Mouse (Mus musculus) ovary, postnatal 14 days (tissue): ENCODE data around the gene Coro2a.
"Not testable (repeated sequence)": the region's sequence is repeated elsewhere in the genome, so short reads cannot be mapped to it uniquely, and the experiment has no call there.

Experiments used
- DNase-seq: peaks from one replicate; pipeline ENCODE4 v3.0.0; 2022; ENCODE audit warnings: low spot score

Gene Coro2a

DNA sequence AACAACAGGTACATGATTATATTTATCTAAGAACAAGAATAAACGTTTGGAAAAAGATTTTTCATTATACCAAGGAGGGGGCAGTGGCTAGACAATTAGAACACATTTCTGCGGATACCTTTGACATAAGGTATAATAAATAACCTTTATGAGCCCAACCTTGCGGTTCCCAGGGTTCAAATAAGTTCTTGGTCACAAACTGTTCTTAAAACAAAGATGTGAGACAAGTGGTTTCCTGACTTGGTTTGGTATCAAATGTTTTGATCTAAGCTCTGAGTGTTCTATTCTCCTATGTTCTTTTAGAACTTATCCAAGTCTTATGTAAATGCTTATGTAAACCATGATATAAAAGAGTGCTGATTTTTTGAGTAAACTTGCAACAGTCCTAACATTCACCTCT, 17.5 kb downstream of the Coro2a start:
- not testable (repeated sequence) for DNase-seq

DNA sequence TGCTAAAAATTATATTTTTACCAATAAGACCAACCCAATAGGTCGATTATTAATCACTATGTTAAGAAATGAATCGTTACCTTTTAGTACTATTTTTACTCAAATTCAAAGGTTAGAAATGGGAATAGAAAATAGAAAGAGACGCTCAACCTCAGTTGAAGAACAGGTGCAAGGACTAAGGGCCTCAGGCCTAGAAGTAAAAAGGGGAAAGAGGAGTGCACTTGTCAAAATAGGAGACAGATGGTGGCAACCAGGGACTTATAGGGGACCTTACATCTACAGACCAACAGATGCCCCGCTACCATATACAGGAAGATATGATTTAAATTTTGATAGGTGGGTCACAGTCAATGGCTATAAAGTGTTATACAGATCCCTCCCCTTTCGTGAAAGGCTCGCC, 17.9 kb downstream of the Coro2a start:
- not testable (repeated sequence) for DNase-seq

DNA sequence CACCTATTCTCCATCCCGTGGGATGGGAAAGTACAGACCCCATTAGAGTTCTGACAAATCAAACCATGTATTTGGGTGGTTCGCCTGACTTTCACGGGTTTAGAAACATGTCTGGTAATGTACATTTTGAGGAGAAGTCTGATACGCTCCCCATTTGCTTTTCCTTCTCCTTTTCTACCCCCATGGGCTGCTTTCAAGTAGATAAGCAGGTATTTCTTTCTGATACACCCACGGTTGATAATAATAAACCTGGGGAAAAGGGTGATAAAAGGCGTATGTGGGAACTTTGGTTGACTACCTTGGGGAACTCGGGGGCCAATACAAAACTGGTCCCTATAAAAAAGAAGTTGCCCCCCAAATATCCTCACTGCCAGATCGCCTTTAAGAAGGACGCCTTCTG, 20.0 kb downstream of the Coro2a start:
- DNase-seq: not testable (repeated sequence)

DNA sequence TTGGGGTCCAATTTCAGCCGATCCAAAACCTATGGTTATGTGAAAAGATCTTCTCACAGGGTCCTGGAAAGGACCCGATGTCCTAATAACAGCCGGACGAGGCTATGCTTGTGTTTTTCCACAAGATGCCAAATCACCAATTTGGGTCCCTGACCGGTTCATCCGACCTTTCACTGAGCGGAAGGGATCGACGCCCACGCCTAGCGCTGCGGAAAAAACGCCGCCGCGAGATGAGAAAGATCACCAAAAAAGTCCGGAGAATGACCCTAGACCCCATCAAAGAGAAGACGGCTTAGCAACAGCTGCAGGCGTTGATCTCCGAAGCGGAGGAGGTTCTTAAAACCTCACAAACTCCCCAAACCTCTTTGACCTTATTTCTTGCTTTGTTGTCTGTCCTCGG, 20.4 kb downstream of the Coro2a start:
- not testable (repeated sequence) for DNase-seq

DNA sequence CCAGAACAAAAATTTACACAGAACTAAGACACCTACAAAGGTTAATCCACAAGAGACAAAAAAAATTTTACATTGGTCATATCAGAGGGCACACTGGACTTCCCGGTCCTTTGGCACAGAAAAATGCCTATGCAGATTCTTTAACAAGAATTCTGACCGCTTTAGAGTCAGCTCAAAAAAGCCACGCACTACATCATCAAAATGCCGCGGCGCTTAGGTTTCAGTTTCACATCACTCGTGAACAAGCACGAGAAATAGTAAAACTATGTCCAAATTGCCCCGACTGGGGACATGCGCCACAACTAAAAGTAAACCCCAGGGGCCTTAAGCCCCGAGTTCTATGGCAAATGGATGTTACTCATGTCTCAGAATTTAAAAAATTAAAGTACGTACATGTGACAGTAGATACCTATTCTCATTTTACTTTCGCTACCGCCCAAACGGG, 21.2 kb downstream of the Coro2a start:
- DNase-seq: not testable (repeated sequence)

DNA sequence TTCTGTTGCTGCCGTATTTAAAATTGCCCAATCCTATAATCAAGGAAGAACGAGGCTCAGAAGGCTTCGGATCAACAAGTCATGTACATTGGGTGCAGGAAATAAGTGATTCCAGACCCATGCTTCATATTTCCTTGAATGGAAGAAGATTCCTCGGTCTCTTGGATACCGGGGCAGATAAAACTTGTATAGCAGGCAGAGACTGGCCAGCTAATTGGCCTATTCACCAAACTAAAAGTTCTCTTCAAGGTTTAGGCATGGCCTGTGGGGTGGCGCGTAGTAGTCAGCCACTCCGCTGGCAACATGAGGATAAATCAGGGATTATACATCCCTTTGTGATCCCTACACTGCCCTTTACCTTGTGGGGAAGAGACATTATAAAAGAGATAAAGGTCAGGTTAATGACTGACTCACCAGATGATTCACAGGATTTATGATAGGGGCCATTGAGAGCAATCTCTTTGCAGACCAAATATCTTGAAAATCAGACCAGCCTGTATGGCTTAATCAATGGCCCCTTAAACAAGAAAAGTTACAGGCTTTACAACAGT, 23.1 kb downstream of the Coro2a start:
- not testable (repeated sequence) for DNase-seq

DNA sequence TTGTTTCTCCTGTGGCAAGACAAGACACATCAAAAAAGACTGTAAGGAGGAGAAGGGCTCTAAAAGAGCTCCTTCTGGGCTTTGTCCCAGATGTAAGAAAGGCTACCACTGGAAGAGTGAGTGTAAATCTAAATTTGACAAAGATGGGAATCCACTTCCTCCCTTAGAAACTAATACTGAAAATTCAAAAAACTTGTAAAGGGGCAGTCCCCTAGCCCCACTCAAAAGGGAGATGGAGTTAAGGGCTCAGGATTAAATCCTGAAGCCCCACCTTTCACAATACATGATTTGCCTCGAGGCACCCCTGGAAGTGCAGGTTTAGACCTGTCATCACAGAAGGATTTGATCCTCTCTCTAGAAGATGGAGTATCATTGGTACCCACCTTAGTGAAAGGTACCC, 23.8 kb downstream of the Coro2a start:
- DNase-seq: no peak

DNA sequence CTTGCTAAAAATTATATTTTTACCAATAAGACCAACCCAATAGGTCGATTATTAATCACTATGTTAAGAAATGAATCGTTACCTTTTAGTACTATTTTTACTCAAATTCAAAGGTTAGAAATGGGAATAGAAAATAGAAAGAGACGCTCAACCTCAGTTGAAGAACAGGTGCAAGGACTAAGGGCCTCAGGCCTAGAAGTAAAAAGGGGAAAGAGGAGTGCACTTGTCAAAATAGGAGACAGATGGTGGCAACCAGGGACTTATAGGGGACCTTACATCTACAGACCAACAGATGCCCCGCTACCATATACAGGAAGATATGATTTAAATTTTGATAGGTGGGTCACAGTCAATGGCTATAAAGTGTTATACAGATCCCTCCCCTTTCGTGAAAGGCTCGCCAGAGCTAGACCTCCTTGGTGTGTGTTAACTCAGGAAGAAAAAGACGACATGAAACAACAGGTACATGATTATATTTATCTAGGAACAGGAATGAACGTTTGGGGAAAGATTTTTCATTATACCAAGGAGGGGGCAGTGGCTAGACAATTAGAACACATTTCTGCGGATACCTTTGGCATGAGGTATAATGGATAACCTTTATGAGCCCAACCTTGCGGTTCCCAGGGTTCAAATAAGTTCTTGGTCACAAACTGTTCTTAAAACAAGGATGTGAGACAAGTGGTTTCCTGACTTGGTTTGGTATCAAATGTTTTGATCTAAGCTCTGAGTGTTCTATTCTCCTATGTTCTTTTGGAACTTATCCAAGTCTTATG, 26.3 kb downstream of the Coro2a start:
- DNase-seq: not testable (repeated sequence)

DNA sequence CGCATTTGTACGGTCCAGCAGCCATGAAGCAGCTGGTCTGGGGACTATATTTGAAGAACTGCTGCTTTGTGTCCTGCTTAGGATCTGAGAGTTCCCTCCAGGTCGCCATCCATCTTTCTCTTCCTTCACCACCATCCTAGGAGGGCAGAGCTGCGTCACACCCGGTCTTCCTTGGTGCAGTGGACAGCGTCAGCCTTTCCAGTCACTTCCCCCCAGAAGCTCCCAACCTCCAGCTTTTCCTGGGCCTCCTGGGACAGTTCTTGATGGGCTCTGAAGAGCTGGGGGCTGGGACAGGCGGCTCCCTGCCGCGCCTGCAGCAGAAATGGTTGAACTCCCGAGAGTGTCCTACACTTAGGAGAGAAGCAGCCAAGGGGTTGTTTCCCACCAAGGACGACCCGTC, 27.2 kb downstream of the Coro2a start:
- no peak for DNase-seq

DNA sequence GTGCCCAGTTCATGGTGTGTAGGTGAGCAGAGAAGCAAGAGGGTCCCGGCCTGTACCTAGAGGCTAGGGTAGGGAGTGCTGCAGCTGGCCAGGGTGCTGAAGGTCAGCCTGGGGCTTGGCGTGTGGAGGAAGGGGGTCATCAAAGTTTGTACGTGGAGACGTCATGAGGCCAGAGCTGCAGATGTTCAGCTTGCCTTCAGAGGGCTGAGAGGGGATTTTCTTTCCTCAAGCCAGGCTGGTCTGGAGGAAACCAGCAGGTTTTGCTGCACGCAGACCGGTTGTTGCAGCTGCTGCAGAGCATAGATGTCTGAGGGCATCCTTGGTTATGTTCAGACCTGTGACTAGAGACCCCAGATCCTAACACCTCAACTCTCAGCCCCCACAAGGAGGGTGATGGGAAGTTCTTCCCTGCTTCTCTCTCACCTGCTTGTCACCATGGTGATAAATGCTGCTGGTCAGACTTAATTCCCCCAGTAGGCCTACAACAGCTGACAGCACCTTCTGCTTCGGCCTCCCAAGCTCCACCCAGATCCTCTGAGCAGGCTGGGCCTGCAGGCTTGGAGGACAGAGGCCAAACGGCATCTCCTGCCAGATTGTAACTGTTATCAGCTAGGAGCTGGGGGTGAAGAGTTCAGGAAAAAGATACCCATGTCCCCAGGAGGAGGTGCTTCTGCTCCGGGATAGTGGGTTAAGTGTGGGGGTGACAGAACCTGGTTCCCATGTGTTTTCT, 27.8 kb downstream of the Coro2a start:
- DNase-seq: no peak

DNA sequence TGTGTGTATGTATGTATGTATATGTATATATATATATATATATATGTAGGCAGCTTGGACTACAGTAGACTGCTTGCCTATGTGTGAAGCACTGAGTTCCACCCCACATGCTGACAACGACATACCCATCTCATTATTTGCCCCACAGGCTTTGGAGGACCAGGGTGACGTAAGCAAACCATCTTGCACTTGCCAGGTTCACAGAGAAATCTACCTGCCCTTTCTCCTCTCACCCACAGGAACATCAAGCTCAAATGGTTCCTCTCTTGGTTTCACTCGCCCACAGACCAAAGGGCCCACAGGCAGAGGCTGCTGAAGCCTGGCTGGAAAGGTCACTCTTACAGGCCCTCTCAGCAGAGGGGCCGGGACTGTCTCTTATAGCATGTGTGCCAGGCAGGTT, 29.4 kb downstream of the Coro2a start:
- no peak for DNase-seq

DNA sequence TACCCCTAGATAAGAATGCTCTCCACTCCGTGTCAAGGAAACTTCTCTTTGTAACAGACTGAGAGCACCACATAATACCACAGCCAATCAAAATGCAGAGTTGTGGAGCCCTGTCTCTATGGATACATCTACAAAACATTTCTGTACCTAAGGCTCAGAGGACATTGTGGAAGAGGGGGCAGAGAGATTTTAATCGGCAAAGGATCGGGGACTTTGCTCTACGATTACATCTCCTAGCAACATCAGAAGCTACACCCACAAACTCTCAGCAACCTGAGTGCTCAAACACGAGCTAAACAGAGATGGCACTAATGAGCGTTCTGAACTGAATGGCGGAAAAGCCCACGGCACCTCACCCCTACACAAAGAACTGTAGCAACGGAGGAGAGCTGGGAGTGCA, 30.3 kb downstream of the Coro2a start:
- no peak for DNase-seq

DNA sequence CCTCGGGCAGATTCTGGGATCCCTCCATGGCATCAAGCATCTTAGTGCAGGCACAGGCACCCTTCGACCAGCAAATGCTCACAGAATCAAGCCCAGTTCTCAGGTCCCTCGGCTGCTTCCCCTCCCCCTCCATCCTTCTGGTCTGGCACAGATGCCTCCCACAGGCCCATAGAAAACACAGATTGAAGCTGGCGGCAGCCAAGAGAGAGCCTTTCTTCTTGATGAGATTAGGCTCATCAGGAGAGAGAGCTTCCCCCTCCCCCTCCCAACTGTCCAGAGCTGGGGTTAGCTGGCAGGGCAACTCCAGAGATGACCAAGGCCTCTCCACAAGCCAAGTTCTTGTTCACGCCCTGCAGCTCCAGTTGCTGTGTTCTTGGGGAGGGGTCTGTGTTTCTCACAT, 32.3 kb downstream of the Coro2a start:
- DNase-seq: no peak

DNA sequence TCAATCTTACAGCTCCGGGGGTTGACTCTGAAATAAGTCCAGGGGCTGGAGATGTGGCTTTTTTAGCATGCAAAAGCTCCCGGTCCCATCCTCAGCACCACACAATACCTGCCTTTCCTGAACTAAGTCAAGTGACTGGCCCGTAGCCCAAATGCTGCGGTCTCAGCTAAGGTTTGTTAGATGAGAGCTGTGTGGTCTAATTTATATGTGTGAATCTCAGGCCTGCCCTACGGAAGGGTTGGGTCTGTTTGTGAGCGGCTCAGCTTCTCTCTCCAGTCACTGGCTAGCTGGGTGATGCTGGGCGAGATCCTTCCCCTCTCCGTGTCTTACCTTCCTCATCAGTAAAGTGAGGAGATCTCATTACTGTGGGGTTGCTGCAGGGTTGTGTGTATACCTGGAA, 33.8 kb downstream of the Coro2a start:
- DNase-seq: no peak

DNA sequence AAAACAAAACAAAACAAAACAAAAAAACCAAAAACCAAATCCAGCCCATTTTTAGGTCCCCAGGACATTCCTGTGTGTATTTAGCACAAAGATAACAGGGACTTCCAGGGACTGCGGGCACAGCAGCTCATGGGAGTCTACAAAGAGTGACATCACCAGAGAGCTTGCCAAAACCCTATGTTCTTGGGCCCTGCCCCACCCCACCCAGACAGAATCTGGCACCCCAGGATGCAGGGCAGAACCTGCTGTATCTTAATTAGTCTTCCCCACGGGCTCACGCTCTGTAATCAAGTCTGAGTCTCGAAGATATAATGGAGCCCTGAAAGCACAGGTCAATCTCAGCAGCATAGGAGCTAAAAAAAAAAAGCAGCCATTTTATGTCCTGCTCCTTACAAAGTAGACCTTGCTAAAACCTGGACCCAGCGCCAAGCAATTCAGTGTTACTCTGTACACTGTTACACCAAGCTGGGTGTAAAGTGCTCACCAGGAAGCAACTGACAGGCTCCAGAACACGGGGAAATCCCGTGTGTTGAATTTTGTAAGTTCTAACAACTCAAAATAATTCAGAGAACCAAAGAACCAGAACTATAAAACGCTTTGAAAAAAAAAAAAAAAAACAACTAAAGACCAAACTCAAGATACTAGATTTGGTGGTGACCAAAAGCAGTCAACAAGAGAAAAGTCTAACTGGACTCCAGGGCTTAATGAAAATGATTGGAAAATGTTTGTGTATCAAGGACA, 34.9 kb downstream of the Coro2a start:
- DNase-seq: no peak

DNA sequence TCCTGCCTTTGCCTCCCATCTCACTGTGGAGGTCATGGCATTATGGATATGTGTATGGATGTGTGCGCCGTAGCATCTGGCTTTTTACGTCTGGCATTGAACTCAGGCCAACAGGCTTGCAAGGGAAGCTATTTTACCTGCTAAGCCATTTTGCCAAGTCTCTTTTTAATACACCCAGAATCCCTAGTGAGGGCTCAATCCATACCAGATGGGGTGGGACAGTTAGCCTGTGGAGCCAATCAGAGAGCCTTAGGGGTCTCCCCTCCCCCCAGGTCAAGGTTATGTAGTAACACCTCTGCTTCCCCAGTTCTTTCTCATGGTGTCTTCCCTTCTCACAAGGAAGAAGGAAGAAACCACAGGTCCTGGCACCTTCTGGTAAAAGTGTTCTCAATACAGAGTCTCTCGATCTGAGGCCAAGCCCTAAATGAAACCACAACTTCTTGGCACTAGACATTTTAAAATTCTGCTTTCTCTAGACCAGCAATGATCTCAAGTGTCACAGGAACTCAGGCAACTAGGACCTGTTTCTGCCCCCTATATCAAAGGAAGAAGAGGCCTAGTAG, 36.5 kb downstream of the Coro2a start:
- DNase-seq: no peak

DNA sequence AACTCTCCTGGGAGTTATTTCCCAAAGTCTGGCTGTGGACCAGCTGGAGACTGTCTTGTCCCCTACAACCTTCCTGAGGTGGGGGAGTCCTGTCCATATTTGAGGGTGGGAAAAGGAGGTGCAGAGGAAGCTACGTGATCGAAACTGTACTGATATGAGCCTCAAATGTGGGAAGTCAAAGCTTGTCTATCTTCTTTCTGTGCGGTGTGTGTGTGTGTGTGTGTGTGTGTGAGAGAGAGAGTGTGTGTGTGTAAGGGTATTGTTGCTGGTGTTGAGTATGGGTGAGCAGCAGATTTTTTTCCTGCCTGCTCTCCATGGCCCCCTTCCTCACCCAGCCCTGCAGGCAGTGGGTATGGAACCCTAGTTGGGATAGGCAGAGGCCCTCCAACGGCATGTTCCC, 37.8 kb downstream of the Coro2a start:
- no peak for DNase-seq

DNA sequence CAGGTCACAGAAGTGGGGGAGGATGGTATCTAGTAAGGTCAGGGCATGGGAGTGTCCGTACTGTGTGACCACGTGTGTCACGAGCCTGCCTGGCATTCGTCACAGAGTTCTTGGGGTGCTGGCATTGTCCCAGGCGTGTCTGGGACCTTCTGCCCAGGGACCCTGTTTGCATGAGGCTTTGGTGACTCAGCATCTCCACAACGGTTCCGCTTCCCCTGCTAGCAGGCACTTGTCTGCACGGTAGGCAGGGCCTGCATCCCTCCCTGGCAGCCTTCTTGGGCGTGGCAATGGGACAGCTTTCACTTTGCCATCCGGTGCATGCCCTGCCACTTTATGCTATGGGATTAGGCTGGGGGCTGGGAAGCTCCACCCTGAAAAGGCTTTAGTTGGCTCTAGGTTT, 38.2 kb downstream of the Coro2a start:
- DNase-seq: no peak

DNA sequence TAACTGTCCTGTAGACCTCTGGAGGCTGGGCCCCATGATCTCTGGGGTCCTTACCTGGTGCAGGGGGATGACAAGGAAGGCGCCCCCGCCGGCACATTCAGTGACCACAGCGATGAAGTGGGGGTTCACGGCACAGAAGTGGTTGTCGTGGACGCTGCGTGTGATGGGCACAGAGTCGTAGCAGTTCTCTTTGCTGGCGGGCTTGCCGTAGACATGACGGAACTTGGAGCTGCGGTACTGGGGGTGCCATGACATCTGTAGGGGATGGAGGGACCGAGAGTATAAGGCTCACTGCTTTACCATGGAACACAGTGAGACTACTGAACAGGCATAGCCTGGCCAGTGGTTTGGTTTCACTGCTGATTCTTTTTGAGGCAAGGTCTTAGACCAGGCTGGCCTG, 39.2 kb downstream of the Coro2a start:
- no peak for DNase-seq

DNA sequence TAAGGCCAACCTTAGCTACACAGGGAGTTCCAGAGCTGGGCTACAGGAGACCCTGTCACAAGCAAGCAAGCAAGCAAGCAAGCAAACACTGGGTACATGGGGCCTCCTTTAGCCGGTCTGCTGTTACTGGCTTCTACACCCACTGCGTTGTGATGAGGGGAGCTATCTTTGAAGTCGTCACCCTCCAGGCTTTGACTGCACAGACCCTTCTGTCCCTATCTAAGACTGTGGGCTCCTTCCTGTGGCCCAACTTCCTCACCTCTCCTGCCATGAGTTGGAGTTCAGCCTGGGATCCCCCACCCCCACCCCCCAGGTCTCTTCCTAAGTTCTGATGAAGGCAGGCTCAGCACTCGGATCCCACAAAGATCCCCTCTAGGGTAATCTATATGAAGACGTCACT, 40.0 kb downstream of the Coro2a start:
- DNase-seq: no peak

DNA sequence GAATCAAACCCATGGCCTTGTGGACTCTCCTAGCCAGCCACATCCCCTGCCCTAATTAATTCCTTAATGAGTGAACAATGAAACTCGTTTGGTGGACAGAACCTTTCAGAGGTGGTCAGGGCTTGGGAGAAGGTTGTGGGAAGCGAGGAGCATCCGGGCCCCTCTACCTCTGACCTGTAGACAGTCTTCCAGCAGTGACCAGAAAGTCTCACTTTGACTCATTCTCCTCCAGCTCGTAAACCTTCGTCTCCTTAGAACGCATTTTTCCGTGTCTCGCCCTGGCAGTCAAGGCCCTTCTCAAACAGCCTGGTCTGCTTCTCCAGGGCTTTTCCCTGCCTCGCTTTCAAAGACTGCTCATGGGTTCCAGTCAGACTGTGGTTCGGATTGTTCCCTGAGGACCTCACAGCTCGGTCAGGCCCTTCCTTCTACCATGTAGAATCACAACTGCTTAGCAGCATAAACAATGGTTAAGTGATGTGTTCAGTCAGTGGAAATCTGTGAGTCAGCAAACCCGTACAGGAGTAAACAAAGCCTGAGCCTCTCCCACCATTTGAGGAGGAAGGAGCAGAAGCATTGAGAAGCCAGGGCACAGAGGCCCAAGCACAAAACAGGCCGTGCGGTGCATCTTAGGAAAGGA, 41.8 kb downstream of the Coro2a start:
- DNase-seq: no peak
